Mouse (Mus musculus) liver, embryonic 14 days (tissue): ENCODE data around the gene Ebf3. TPM values are rescaled to one million over a fixed set of nuclear protein-coding genes. Genes with fewer than 3 reads are reported as not detected.

Experiments
- polyA plus RNA-seq: library from polyadenylated mRNA; depleted of rRNA; stranded (reverse); fragments of >200 nt; gene quantifications from 2 replicates; pipeline ENCODE4 v1.2.3, GENCODE M21; 2012; rRNA removed

Ebf3 gene
- 0.02 and 0.20 TPM in 2 replicates for polyA plus RNA-seq

GRCm38 (mm10) chr7:137313904-137314691 is at the start of gene Ebf3:
Gene Ebf3, minus strand, starts transcription at chr7:137314445.

Other genes with a start within 250 kb of the Ebf3 start
- gene 9430038I01Rik, start 96.3 kb upstream of the Ebf3 start, polyA plus RNA-seq = 4.2 and 4.7 TPM in 2 replicates
- gene Glrx3, start 123.2 kb upstream of the Ebf3 start, polyA plus RNA-seq = 46.7 and 49.7 TPM in 2 replicates